Mouse (Mus musculus) kidney, postnatal 4 days (tissue): Measurements from ENCODE around the gene Nectin1.

Experiments used
- DNase-seq, 2 experiments: peaks; one replicate each; pipeline ENCODE4 v3.0.0; 2021; ENCODE audit warnings: mixed read lengths in 2 of 2

Nectin1 gene

GRCm38 (mm10) chr9:43808099-43808498, 64.3 kb downstream of the Nectin1 start:
- peak; percentile 20 to 40 for DNase-seq

GRCm38 (mm10) chr9:43808546-43808945, 64.8 kb downstream of the Nectin1 start:
- DNase-seq, result peak; percentile 62 to 68

- no peak for DNase-seq
Measured at GRCm38 (mm10) chr9:43813156-43813555, 69.4 kb downstream of the Nectin1 start.

- no peak for DNase-seq
Measured at GRCm38 (mm10) chr9:43822206-43822605, 78.4 kb downstream of the Nectin1 start.

GRCm38 (mm10) chr9:43825178-43825577, 81.4 kb downstream of the Nectin1 start:
- no peak for DNase-seq

- DNase-seq, result no peak
Measured at GRCm38 (mm10) chr9:43826558-43827253, 82.9 kb downstream of the Nectin1 start.

GRCm38 (mm10) chr9:43827593-43827992, 83.8 kb downstream of the Nectin1 start:
- DNase-seq, result peak; percentile 71 to 75

GRCm38 (mm10) chr9:43828960-43829359, 85.2 kb downstream of the Nectin1 start:
- no peak for DNase-seq

- no peak for DNase-seq
Measured at GRCm38 (mm10) chr9:43833232-43833631, 89.4 kb downstream of the Nectin1 start.

- no peak for DNase-seq
Measured at GRCm38 (mm10) chr9:43834283-43834682, 90.5 kb downstream of the Nectin1 start.

- DNase-seq, result no peak
Measured at GRCm38 (mm10) chr9:43838561-43838960, 94.8 kb downstream of the Nectin1 start.

- DNase-seq, result peak in 1 of 2 experiments; percentile 9
Measured at GRCm38 (mm10) chr9:43842921-43843577, 99.3 kb downstream of the Nectin1 start.

GRCm38 (mm10) chr9:43843711-43844127, 99.9 kb downstream of the Nectin1 start:
- peak; percentile 10 to 28 for DNase-seq

- peak; percentile 64 to 72 for DNase-seq
Measured at GRCm38 (mm10) chr9:43845660-43846455, 102.1 kb downstream of the Nectin1 start.

- DNase-seq, result no peak
Measured at GRCm38 (mm10) chr9:43847861-43848260, 104.1 kb downstream of the Nectin1 start.

GRCm38 (mm10) chr9:43850281-43850680, 106.5 kb downstream of the Nectin1 start:
- DNase-seq, result no peak

- no peak for DNase-seq
Measured at GRCm38 (mm10) chr9:43851154-43851553, 107.4 kb downstream of the Nectin1 start.

GRCm38 (mm10) chr9:43855887-43856286, 112.1 kb downstream of the Nectin1 start:
- no peak for DNase-seq
